Comparison of ENCODE assay signal across 19 mouse cellular contexts in genomic region chr3:107567766-107568165, GRCm38 (mm10). TPM values are rescaled to one million over a fixed set of nuclear protein-coding genes. Genes with fewer than 3 reads are reported as not detected.
"Had no signal": no experiment of that assay in that cellular context is flagged by ENCODE, and none has a peak within 500 bp of the region (broad histone marks: within the 10 kb centered on the region; RNA-seq: fewer than 3 reads in every experiment).

No protein-coding gene starts in this region.

- H3K27ac ChIP-seq: kidney, postnatal 0 days; limb, embryonic 10.5 days; liver, embryonic 15.5 days; macrophage; midbrain, embryonic 12.5 days; neural tube, embryonic 15.5 days; stomach, postnatal 0 days had no signal

- H3K4me1 ChIP-seq: liver, embryonic 15.5 days had no signal

- H3K36me3 ChIP-seq: limb, embryonic 10.5 days; liver, embryonic 15.5 days; midbrain, embryonic 12.5 days; neural tube, embryonic 15.5 days had no signal

- H3K4me3 ChIP-seq: limb, embryonic 10.5 days; liver, embryonic 15.5 days; megakaryocyte, embryonic 14.5 days; midbrain, embryonic 12.5 days; neural tube, embryonic 15.5 days had no signal

- DNase-seq: lung, adult 2 months; lung, postnatal 10 days; thymus, postnatal 4 days had no signal

RNA-seq across cellular contexts. Expression of gene Ubl4b, which starts 12.9 kb away (rescaled TPM):
- total RNA-seq: layer of hippocampus, adult 8-10 months; layer of hippocampus, postnatal 14 days; left cerebral cortex, adult 18-20 months; left cerebral cortex, postnatal 10 days had no signal
- polyA plus RNA-seq: kidney, postnatal 0 days; large intestine, adult 2 months; liver, embryonic 11.5 days; liver, embryonic 15.5 days; lung, adult 2 months; macrophage; midbrain, embryonic 12.5 days; midbrain, embryonic 16.5 days; neural tube, embryonic 11.5 days; neural tube, embryonic 15.5 days; stomach, postnatal 0 days had no signal

RNA-seq across cellular contexts. Expression of gene Alx3, which starts 27.1 kb away (rescaled TPM):
- polyA plus RNA-seq: large intestine, adult 2 months; lung, adult 2 months; macrophage; neural tube, embryonic 15.5 days; stomach, postnatal 0 days had no signal
